Mouse (Mus musculus) midbrain, embryonic 13.5 days (tissue): ENCODE data around the gene Gjc1. TPM values are rescaled to one million over a fixed set of nuclear protein-coding genes. Genes with fewer than 3 reads are reported as not detected.

Experiments
- ATAC-seq: fragments of 200-750 bp; cut with Nextera tagmentation; 2 replicates; pipeline ENCODE4 v1.8.0; 2017; ENCODE audit warnings: mild to moderate bottlenecking, moderate TSS enrichment, moderate library complexity
- H3K27ac ChIP-seq: fragments of 300-500 bp; sonication (generic); 2 replicates; pipeline ENCODE4 v1.5.1; 2015; ENCODE audit warnings: inconsistent platforms, mild to moderate bottlenecking, moderate library complexity
- H3K27me3 ChIP-seq: fragments of 300-500 bp; sonication (generic); 2 replicates; pipeline ENCODE4 v1.6.1; 2015; ENCODE audit warnings: mild to moderate bottlenecking, inconsistent platforms
- H3K36me3 ChIP-seq: fragments of 300-500 bp; sonication (generic); 2 replicates; pipeline ENCODE4 v1.6.1; 2015; ENCODE audit warnings: mild to moderate bottlenecking, inconsistent platforms
- H3K4me1 ChIP-seq: fragments of 300-500 bp; sonication (generic); replicated peaks from 2 replicates; pipeline ENCODE4 v1.6.1; 2015; ENCODE audit warnings: inconsistent platforms
- H3K4me2 ChIP-seq: fragments of 300-500 bp; sonication (generic); replicated peaks from 2 replicates; pipeline ENCODE4 v1.6.1; 2015; ENCODE audit warnings: moderate library complexity, mild to moderate bottlenecking, inconsistent platforms
- H3K4me3 ChIP-seq: fragments of 300-500 bp; sonication (generic); replicated peaks from 2 replicates; pipeline ENCODE4 v1.5.1; 2015; ENCODE audit warnings: mild to moderate bottlenecking, inconsistent platforms
- H3K9ac ChIP-seq: fragments of 300-500 bp; sonication (generic); replicated peaks from 2 replicates; pipeline ENCODE4 v1.6.1; 2015; ENCODE audit warnings: mild to moderate bottlenecking, inconsistent platforms
- H3K9me3 ChIP-seq: fragments of 300-500 bp; sonication (generic); 2 replicates; pipeline ENCODE4 v1.6.1; 2016; ENCODE audit warnings: mild to moderate bottlenecking, inconsistent platforms
- WGBS: fragments of 180-500 bp; shearing (Covaris S2); methylation state at CpG from one replicate; pipeline ENCODE4 v1.1.7; 2015; 5-methylcytosine and 5-hydroxymethylcytosine counted together
- polyA plus RNA-seq: library from polyadenylated mRNA; unstranded; fragments of >200 nt; fragmentation: Nextera tagmentation; extraction: Ambion mirVana; gene quantifications from 2 replicates; pipeline ENCODE4 v1.2.1, GENCODE M21; 2015

The Gjc1 gene
- polyA plus RNA-seq, 1 experiment from 2014 or later = 53.3 TPM

DNA sequence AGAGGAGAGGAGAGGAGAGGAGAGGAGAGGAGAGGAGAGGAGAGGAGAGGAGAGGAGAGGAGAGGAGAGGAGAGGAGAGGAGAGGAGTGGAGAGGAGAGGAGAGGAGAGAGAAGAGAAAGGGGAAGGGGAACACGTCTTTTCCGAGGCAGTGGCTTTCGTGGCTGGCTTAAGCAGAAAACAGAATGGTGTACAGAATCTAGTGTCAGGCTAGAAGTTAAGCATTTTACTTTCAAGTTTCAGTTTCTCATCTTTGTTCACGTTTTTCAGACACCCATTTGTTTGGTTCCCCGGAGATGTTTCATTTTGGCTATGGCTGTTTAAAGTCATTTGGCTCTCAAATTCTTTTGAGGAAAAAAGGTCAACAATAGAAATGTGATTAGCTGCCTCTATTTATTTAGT is 11.3 kb downstream of the Gjc1 start:
- peaks cover 4% of the 10 kb centered on the region; the same call in 1 of the 2 replicates for H3K4me1 ChIP-seq
- ATAC-seq = no peak
- H3K27me3 ChIP-seq = no peaks in the 10 kb centered on the region
- H3K9ac ChIP-seq = no peak overlapping the region
- 0 out of 2 replicates have a peak, but pooled peaks cover 4% of the 10 kb centered on the region for H3K9me3 ChIP-seq
- 79% methylated on average over 5 of the region's 5 CpGs for WGBS
- H3K27ac ChIP-seq = no peak overlapping the region
- H3K36me3 ChIP-seq = peaks cover 14% of the 10 kb centered on the region
- no peak overlapping the region for H3K4me3 ChIP-seq
- H3K4me2 ChIP-seq = no peak overlapping the region

- WGBS = 88% methylated on average over 5 of the region's 5 CpGs
- Histone ChIP-seq H3K9ac (no peak overlapping the region), H3K36me3 (peaks cover 54% of the 10 kb centered on the region), H3K27ac (no peak overlapping the region), H3K27me3 (no peaks in the 10 kb centered on the region), H3K4me3 (no peak overlapping the region), H3K9me3 (0 out of 2 replicates have a peak, but pooled peaks cover 4% of the 10 kb centered on the region), H3K4me2 (no peak overlapping the region), H3K4me1 (no peaks in the 10 kb centered on the region)
- no peak for ATAC-seq
Measured at GRCm38 (mm10) chr11:102803453-102803852, 16.0 kb downstream of the Gjc1 start.

DNA sequence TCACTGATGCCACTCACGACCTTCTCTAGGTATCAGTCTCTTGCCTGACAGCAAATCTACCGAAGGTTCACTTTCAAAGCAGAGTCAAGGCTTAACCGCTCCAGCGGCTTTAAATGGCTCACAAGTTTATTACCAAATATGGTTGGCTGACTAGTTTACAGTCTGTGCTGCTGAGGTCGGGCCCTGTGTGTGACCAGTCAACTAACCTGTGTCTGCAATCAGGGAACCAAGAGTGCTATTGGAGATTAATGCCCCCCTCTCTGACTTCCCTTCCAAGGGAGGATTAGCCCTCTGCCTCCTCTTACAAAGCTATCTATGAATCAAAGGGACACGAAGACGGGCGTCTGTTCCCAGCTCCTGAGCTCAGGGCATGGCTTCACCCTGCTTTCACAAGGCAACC is 25.3 kb downstream of the Gjc1 start:
- no peak for ATAC-seq
- Histone ChIP-seq H3K27me3 (no peaks in the 10 kb centered on the region), H3K4me3 (no peak overlapping the region), H3K9ac (no peak overlapping the region), H3K36me3 (peaks cover 21% of the 10 kb centered on the region), H3K4me2 (no peak overlapping the region), H3K4me1 (0 out of 2 replicates have a peak, but pooled peaks cover 3% of the 10 kb centered on the region), H3K9me3 (no peaks in the 10 kb centered on the region), H3K27ac (no peak overlapping the region)
- 47% methylated on average over 8 of the region's 8 CpGs for whole genome bisulfite sequencing

DNA sequence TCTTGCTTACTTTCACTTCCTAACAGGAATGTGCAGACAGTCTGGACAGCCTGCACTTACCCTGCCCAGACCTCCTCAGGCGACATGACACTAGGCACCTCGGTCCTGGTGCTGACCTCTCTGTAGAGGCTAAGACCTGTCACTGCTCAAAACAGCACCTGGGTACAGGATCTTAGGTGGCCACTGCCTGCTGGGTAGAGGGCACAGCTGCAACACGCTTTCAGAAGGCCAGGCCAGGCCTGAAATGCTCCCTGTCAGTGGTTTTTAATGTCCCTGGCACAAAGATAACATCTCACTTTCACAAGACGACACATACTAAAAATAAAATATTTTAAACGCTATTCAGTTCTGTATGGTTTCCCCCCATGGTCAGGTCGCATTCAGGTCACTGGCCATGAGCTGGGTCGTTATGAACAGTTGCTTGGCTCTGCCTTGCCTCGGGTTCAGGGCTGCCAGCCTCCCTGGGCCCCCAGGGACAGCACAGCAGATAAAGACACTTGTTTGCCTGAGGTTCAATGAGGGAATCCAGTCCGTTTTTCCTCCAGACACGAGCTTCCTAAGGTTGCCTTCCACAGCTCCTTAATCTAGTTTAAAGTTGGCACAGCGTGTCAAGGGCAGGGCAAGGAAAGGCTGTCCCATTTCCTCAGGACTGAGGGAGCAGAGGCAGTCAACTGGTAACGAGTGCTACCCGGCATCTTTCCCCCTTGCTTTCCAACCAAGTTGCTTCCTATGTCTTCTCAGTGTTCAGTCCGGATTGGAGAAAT is 27.6 kb downstream of the Gjc1 start:
- H3K9ac ChIP-seq = no peak overlapping the region

DNA sequence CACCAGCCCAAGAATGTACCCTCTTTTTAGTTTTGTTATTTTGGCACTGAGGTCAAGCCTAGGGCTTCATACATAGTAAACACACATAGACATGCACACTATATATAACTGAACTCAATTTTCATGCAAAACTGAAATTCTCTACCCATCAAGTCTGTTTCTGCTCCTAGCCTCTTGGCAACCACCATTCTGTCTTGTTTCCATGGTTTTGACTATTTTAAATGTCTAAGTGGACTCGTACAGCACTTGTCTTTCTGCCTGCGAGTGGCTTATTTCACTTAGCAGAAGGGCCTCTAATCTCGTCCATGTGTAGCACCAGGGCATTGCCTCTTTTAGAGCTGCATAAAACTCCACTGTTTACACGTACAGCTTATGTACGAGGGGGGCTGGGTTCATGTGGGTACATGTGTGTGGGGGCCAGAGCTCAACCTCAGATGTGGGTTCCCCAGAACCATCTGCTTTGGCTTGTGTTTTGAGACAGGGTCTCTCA is 31.8 kb downstream of the Gjc1 start:
- Histone ChIP-seq H3K36me3 (no peaks in the 10 kb centered on the region), H3K9me3 (no peaks in the 10 kb centered on the region), H3K4me2 (no peak overlapping the region), H3K27me3 (no peaks in the 10 kb centered on the region), H3K9ac (no peak overlapping the region), H3K4me3 (no peak overlapping the region), H3K27ac (no peak overlapping the region), H3K4me1 (0 out of 2 replicates have a peak, but pooled peaks cover 3% of the 10 kb centered on the region)
- ATAC-seq = no peak
- WGBS = 72% methylated on average over 5 of the region's 5 CpGs

More for the DNA sequence above, 27.6 kb downstream of the Gjc1 start:
- no peak overlapping the region for H3K27ac ChIP-seq
- H3K27me3 ChIP-seq = no peaks in the 10 kb centered on the region
- no peak for ATAC-seq
- WGBS = 70% methylated on average over 14 of the region's 14 CpGs
- no peak overlapping the region for H3K4me2 ChIP-seq
- 0 out of 2 replicates have a peak, but pooled peaks cover 3% of the 10 kb centered on the region for H3K4me1 ChIP-seq
- H3K9me3 ChIP-seq = no peaks in the 10 kb centered on the region
- no peak overlapping the region for H3K4me3 ChIP-seq
- H3K36me3 ChIP-seq = 0 out of 2 replicates have a peak, but pooled peaks cover 4% of the 10 kb centered on the region

GRCm38 (mm10) chr11:102783443-102783842 is 36.1 kb downstream of the Gjc1 start:
- Histone ChIP-seq H3K27ac (no peak overlapping the region), H3K4me1 (no peaks in the 10 kb centered on the region; the same call in 1 of the 2 replicates), H3K36me3 (no peaks in the 10 kb centered on the region), H3K27me3 (no peaks in the 10 kb centered on the region), H3K4me3 (no peak overlapping the region), H3K9me3 (no peaks in the 10 kb centered on the region), H3K9ac (no peak overlapping the region), H3K4me2 (no peak overlapping the region)
- WGBS = 81% methylated on average over 6 of the region's 7 CpGs
- no peak for ATAC-seq

GRCm38 (mm10) chr11:102781523-102781922 is 38.0 kb downstream of the Gjc1 start:
- Histone ChIP-seq H3K27me3 (0 out of 2 replicates have a peak, but pooled peaks cover 1% of the 10 kb centered on the region), H3K4me3 (no peak overlapping the region), H3K27ac (no peak overlapping the region), H3K4me1 (peaks cover 16% of the 10 kb centered on the region), H3K9ac (no peak overlapping the region), H3K4me2 (no peak overlapping the region), H3K36me3 (peaks cover 14% of the 10 kb centered on the region), H3K9me3 (no peaks in the 10 kb centered on the region)
- WGBS = 86% methylated on average over 4 of the region's 4 CpGs
- ATAC-seq = no peak

DNA sequence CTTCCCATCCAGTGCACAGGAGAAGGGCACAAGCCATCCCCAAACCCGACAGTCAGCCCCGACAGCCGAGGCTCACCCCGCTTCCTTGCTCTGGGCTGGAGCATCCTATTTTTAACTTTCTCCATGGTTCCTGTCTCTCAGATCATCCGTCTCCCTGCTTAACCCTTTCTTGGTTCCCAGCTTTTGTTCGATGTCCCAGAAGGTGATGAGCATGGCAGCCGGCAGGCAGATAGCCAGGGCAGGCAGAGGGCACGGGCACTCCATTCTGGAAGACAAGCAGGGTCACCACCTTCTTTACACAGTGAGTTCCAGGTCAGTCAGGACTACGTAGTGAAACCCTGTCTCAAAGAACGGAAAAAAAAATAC is 38.5 kb downstream of the Gjc1 start:
- Histone ChIP-seq H3K4me2 (no peak overlapping the region), H3K9me3 (no peaks in the 10 kb centered on the region), H3K4me1 (peaks cover 22% of the 10 kb centered on the region), H3K27ac (no peak overlapping the region), H3K36me3 (peaks cover 19% of the 10 kb centered on the region), H3K4me3 (no peak overlapping the region), H3K9ac (no peak overlapping the region), H3K27me3 (peaks cover 4% of the 10 kb centered on the region; the same call in 1 of the 2 replicates)
- WGBS = 67% methylated on average over 10 of the region's 10 CpGs
- no peak for ATAC-seq

GRCm38 (mm10) chr11:102780271-102780985 is 39.1 kb downstream of the Gjc1 start:
- H3K9me3 ChIP-seq = no peaks in the 10 kb centered on the region
- H3K27ac ChIP-seq = no peak overlapping the region
- H3K36me3 ChIP-seq = peaks cover 21% of the 10 kb centered on the region
- H3K4me2 ChIP-seq = no peak overlapping the region
- ATAC-seq = no peak
- no peak overlapping the region for H3K4me3 ChIP-seq
- peaks cover 4% of the 10 kb centered on the region; the same call in 1 of the 2 replicates for H3K27me3 ChIP-seq
- 53% methylated on average over 11 of the region's 11 CpGs for whole genome bisulfite sequencing
- peaks cover 27% of the 10 kb centered on the region for H3K4me1 ChIP-seq
- H3K9ac ChIP-seq = peak overlapping the region; percentile 19; the same call in 1 of the 2 replicates

GRCm38 (mm10) chr11:102779824-102780223 is 39.7 kb downstream of the Gjc1 start:
- 81% methylated on average over 7 of the region's 7 CpGs for WGBS

GRCm38 (mm10) chr11:102779081-102779638 is 40.3 kb downstream of the Gjc1 start:
- H3K4me3 ChIP-seq = no peak overlapping the region
- no peak overlapping the region for H3K4me2 ChIP-seq
- no peak overlapping the region for H3K9ac ChIP-seq
- WGBS = 84% methylated on average over 8 of the region's 8 CpGs
- no peak for ATAC-seq
- no peaks in the 10 kb centered on the region for H3K9me3 ChIP-seq
- H3K27ac ChIP-seq = no peak overlapping the region
- H3K27me3 ChIP-seq = peaks cover 4% of the 10 kb centered on the region; the same call in 1 of the 2 replicates
- peaks cover 21% of the 10 kb centered on the region for H3K36me3 ChIP-seq
- peaks cover 33% of the 10 kb centered on the region for H3K4me1 ChIP-seq

More at GRCm38 (mm10) chr11:102779824-102780223, 39.7 kb downstream of the Gjc1 start:
- Histone ChIP-seq H3K9ac (0 out of 2 replicates have a peak overlapping the region, but pooled peaks have one; percentile 19), H3K36me3 (peaks cover 21% of the 10 kb centered on the region), H3K4me2 (no peak overlapping the region), H3K9me3 (no peaks in the 10 kb centered on the region), H3K27ac (no peak overlapping the region), H3K4me1 (peaks cover 33% of the 10 kb centered on the region), H3K4me3 (no peak overlapping the region), H3K27me3 (peaks cover 4% of the 10 kb centered on the region; the same call in 1 of the 2 replicates)
- no peak for ATAC-seq
